Mouse (Mus musculus): Measurements from ENCODE around the gene Tap2. TPM values are rescaled to one million over a fixed set of nuclear protein-coding genes. Genes with fewer than 3 reads are reported as not detected.
"Not testable (repeated sequence)": the region's sequence is repeated elsewhere in the genome, so short reads cannot be mapped to it uniquely, and the experiment has no call there.

The Tap2 gene
- polyA plus RNA-seq, 1 experiment from 2014 or later, result 1.7 TPM

GRCm38 (mm10) chr17:34218675-34219074, 15.3 kb downstream of the Tap2 start:
- H3K9me3 ChIP-seq, result no peaks in the 10 kb centered on the region
- no peak overlapping the region for H3K4me3 ChIP-seq
- no peaks in the 10 kb centered on the region for H3K36me3 ChIP-seq (replicated peaks)
- no peak for ATAC-seq (replicated peaks)
- H3K9ac ChIP-seq, result no peak overlapping the region
- 74% methylated on average over 11 of the region's 11 CpGs for WGBS
- no peak overlapping the region for H3K27ac ChIP-seq
- H3K4me1 ChIP-seq, result peaks cover 7% of the 10 kb centered on the region; the same call in 1 of the 2 replicates
- H3K4me2 ChIP-seq, result no peak overlapping the region
- H3K27me3 ChIP-seq (replicated peaks), result peaks cover 13% of the 10 kb centered on the region

- not testable (repeated sequence) for H3K4me2 ChIP-seq; ATAC-seq (replicated peaks); H3K4me3 ChIP-seq; H3K9ac ChIP-seq; H3K27ac ChIP-seq; H3K27me3 ChIP-seq (replicated peaks); H3K4me1 ChIP-seq; H3K36me3 ChIP-seq (replicated peaks); H3K9me3 ChIP-seq
- 92% methylated on average over 9 of the region's 11 CpGs for WGBS
Observed at GRCm38 (mm10) chr17:34219096-34219495, 15.8 kb downstream of the Tap2 start.

GRCm38 (mm10) chr17:34219801-34220200, 16.5 kb downstream of the Tap2 start:
- H3K4me3 ChIP-seq; H3K9me3 ChIP-seq; H3K27me3 ChIP-seq (replicated peaks); H3K27ac ChIP-seq; H3K4me1 ChIP-seq; H3K9ac ChIP-seq; H3K4me2 ChIP-seq; ATAC-seq (replicated peaks); H3K36me3 ChIP-seq (replicated peaks): not testable (repeated sequence)
- 97% methylated on average over 3 of the region's 7 CpGs for WGBS

- H3K9me3 ChIP-seq; H3K4me2 ChIP-seq; ATAC-seq (replicated peaks); H3K9ac ChIP-seq; H3K27ac ChIP-seq; H3K4me1 ChIP-seq; H3K4me3 ChIP-seq; H3K27me3 ChIP-seq (replicated peaks); H3K36me3 ChIP-seq (replicated peaks): not testable (repeated sequence)
- WGBS, result 96% methylated on average over 9 of the region's 16 CpGs
Observed at GRCm38 (mm10) chr17:34220401-34220800, 17.1 kb downstream of the Tap2 start.

GRCm38 (mm10) chr17:34224816-34225215, 21.5 kb downstream of the Tap2 start:
- H3K27ac ChIP-seq, result no peak overlapping the region
- no peak for ATAC-seq (replicated peaks)
- no peak overlapping the region for H3K4me3 ChIP-seq
- 94% methylated on average over 3 of the region's 3 CpGs for WGBS
- no peak overlapping the region for H3K9ac ChIP-seq
- H3K27me3 ChIP-seq (replicated peaks), result no peaks in the 10 kb centered on the region
- H3K4me1 ChIP-seq, result no peaks in the 10 kb centered on the region
- no peaks in the 10 kb centered on the region for H3K9me3 ChIP-seq
- H3K4me2 ChIP-seq, result no peak overlapping the region
- H3K36me3 ChIP-seq (replicated peaks), result no peaks in the 10 kb centered on the region

GRCm38 (mm10) chr17:34225426-34225825, 22.1 kb downstream of the Tap2 start:
- no peak overlapping the region for H3K4me3 ChIP-seq

GRCm38 (mm10) chr17:34225911-34226310, 22.6 kb downstream of the Tap2 start:
- not testable (repeated sequence) for H3K36me3 ChIP-seq (replicated peaks); ATAC-seq (replicated peaks); H3K27me3 ChIP-seq (replicated peaks); H3K4me3 ChIP-seq; H3K9ac ChIP-seq; H3K27ac ChIP-seq; H3K4me2 ChIP-seq; H3K4me1 ChIP-seq; H3K9me3 ChIP-seq
- whole genome bisulfite sequencing, result 96% methylated on average over 13 of the region's 23 CpGs

More at GRCm38 (mm10) chr17:34225426-34225825, 22.1 kb downstream of the Tap2 start:
- H3K9ac ChIP-seq, result no peak overlapping the region
- no peak for ATAC-seq (replicated peaks)
- no peaks in the 10 kb centered on the region for H3K27me3 ChIP-seq (replicated peaks)
- WGBS, result 95% methylated on average over 8 of the region's 8 CpGs
- H3K4me1 ChIP-seq, result no peaks in the 10 kb centered on the region
- no peaks in the 10 kb centered on the region for H3K9me3 ChIP-seq
- H3K4me2 ChIP-seq, result no peak overlapping the region
- no peak overlapping the region for H3K27ac ChIP-seq
- no peaks in the 10 kb centered on the region for H3K36me3 ChIP-seq (replicated peaks)

GRCm38 (mm10) chr17:34230971-34231370, 27.6 kb downstream of the Tap2 start:
- ATAC-seq (replicated peaks); H3K9me3 ChIP-seq; H3K4me3 ChIP-seq; H3K27me3 ChIP-seq (replicated peaks); H3K9ac ChIP-seq; H3K27ac ChIP-seq; H3K4me2 ChIP-seq; H3K36me3 ChIP-seq (replicated peaks); H3K4me1 ChIP-seq: not testable (repeated sequence)
- 92% methylated on average over 9 of the region's 9 CpGs for WGBS

GRCm38 (mm10) chr17:34232021-34232420, 28.7 kb downstream of the Tap2 start:
- not testable (repeated sequence) for H3K4me1 ChIP-seq; H3K4me3 ChIP-seq; H3K9ac ChIP-seq; H3K9me3 ChIP-seq; H3K27ac ChIP-seq; H3K4me2 ChIP-seq; H3K27me3 ChIP-seq (replicated peaks); H3K36me3 ChIP-seq (replicated peaks); ATAC-seq (replicated peaks)
- WGBS, result 86% methylated on average over 6 of the region's 7 CpGs

GRCm38 (mm10) chr17:34234926-34235325, 31.6 kb downstream of the Tap2 start:
- 0 out of 2 replicates have a peak, but pooled peaks have one; percentile 20 for ATAC-seq (replicated peaks)
- H3K27me3 ChIP-seq (replicated peaks), result no peaks in the 10 kb centered on the region
- no peak overlapping the region for H3K4me3 ChIP-seq
- no peaks in the 10 kb centered on the region for H3K9me3 ChIP-seq
- no peak overlapping the region for H3K4me2 ChIP-seq
- H3K27ac ChIP-seq, result no peak overlapping the region
- H3K36me3 ChIP-seq (replicated peaks), result no peaks in the 10 kb centered on the region
- no peaks in the 10 kb centered on the region for H3K4me1 ChIP-seq
- H3K9ac ChIP-seq, result no peak overlapping the region
- 48% methylated on average over 9 of the region's 9 CpGs for WGBS

GRCm38 (mm10) chr17:34236691-34237090, 33.4 kb downstream of the Tap2 start:
- Histone ChIP-seq H3K4me2 (no peak overlapping the region), H3K4me1 (no peaks in the 10 kb centered on the region), H3K9ac (no peak overlapping the region), H3K27ac (no peak overlapping the region), H3K4me3 (no peak overlapping the region), H3K36me3 (replicated peaks) (no peaks in the 10 kb centered on the region), H3K9me3 (no peaks in the 10 kb centered on the region), H3K27me3 (replicated peaks) (no peaks in the 10 kb centered on the region)
- no peak for ATAC-seq (replicated peaks)
- WGBS, result 84% methylated on average over 5 of the region's 5 CpGs

GRCm38 (mm10) chr17:34237741-34238140, 34.4 kb downstream of the Tap2 start:
- Histone ChIP-seq H3K9me3 (no peaks in the 10 kb centered on the region), H3K4me1 (no peaks in the 10 kb centered on the region), H3K4me2 (no peak overlapping the region), H3K36me3 (replicated peaks) (no peaks in the 10 kb centered on the region), H3K4me3 (no peak overlapping the region), H3K27me3 (replicated peaks) (no peaks in the 10 kb centered on the region), H3K27ac (no peak overlapping the region), H3K9ac (no peak overlapping the region)
- ATAC-seq (replicated peaks), result no peak
- 81% methylated on average over 3 of the region's 3 CpGs for WGBS

- H3K27me3 ChIP-seq (replicated peaks), result no peaks in the 10 kb centered on the region
- ATAC-seq (replicated peaks), result peak; percentile 67; the same call in 1 of the 2 replicates
Observed at GRCm38 (mm10) chr17:34238706-34239105, 35.4 kb downstream of the Tap2 start, which contains the start of gene H2-Ob. H2-Ob (plus strand) TSS chr17:34238903.

More at GRCm38 (mm10) chr17:34238706-34239105, 35.4 kb downstream of the Tap2 start, which contains the start of gene H2-Ob:
- 64% methylated on average over 3 of the region's 3 CpGs for WGBS
- Histone ChIP-seq H3K4me3 (no peak within 1 kb of the TSS), H3K4me2 (no peak within 1 kb of the TSS), H3K4me1 (no peaks in the 10 kb centered on the region), H3K36me3 (replicated peaks) (no peaks in the 10 kb centered on the region), H3K9ac (no peak within 1 kb of the TSS), H3K9me3 (no peaks in the 10 kb centered on the region), H3K27ac (no peak within 1 kb of the TSS)
